Mouse (Mus musculus) kidney, embryonic 15.5 days (tissue): Measurements from ENCODE around the gene 2900011O08Rik. TPM values are rescaled to one million over a fixed set of nuclear protein-coding genes. Genes with fewer than 3 reads are reported as not detected.

Experiments used
- microRNA-seq: library from miRNA; unstranded; fragments of <30 nt; microRNA quantifications from one replicate; pipeline ENCODE4, GENCODE M21; 2016
- polyA plus RNA-seq: library from polyadenylated mRNA; unstranded; fragments of >200 nt; fragmentation: Nextera tagmentation; extraction: Ambion mirVana; gene quantifications from 2 replicates; pipeline ENCODE4 v1.2.1, GENCODE M21; 2015

The 2900011O08Rik gene
- polyA plus RNA-seq, 1 experiment from 2014 or later: 2.2 TPM

Small RNAs within 50 kb of the gene (microRNA-seq; reads per million reads assigned to microRNA genes)
- gene Gm27671: not detected

Other genes with a start within 250 kb of the 2900011O08Rik start
- 68.2 and 68.9 TPM in 2 replicates for gene Rrn3, start 205.9 kb upstream of the 2900011O08Rik start, polyA plus RNA-seq
- gene Ntan1, start 167.8 kb upstream of the 2900011O08Rik start, polyA plus RNA-seq: 162 and 163 TPM in 2 replicates
- gene Pdxdc1, start 83.5 kb upstream of the 2900011O08Rik start, polyA plus RNA-seq: 77.7 and 89.2 TPM in 2 replicates
- gene Mpv17l, start 83.4 kb upstream of the 2900011O08Rik start, polyA plus RNA-seq: 7.5 and 7.7 TPM in 2 replicates
- 0.08 TPM in 1 of 2 replicates, not detected in the other for gene Ifitm7, start 284 bp downstream of the 2900011O08Rik start, polyA plus RNA-seq
- 123 and 126 TPM in 2 replicates for gene Nde1, start 176.7 kb downstream of the 2900011O08Rik start, polyA plus RNA-seq
- 16.8 and 18.7 TPM in 2 replicates for gene Marf1, start 176.7 kb downstream of the 2900011O08Rik start, polyA plus RNA-seq